Comparison of ENCODE assay signal across 8 mouse cellular contexts in genomic region chr7:16028102-16028927, GRCm38 (mm10). TPM values are rescaled to one million over a fixed set of nuclear protein-coding genes. Genes with fewer than 3 reads are reported as not detected.
A peak's percentile ranks its signal among the peaks of the same experiment; 100 is the strongest.
DNase-seq lines count a peak whose midpoint lies in the region; ATAC-seq and TF ChIP-seq lines count a peak whose summit lies in the region.

No protein-coding gene starts in this region.

- ATAC-seq in lung, postnatal 0 days: peak; percentile 82

- peaks cover 3% of the 10 kb centered on the region; the same call in 1 of the 2 replicates for H3K4me1 ChIP-seq in lung, postnatal 0 days (ENCODE audit: insufficient read depth, low read depth, low read length)

- peak; percentile 27; the same call in 1 of the 2 replicates for TF ChIP-seq CTCF in lung, postnatal 0 days (IDR thresholded peaks at IDR 0.05)

- H3K9me3 ChIP-seq in lung, postnatal 0 days (ENCODE audit: low read length): no peaks in the 10 kb centered on the region

- H3K4me3 ChIP-seq in lung, postnatal 0 days (ENCODE audit: low read depth, low read length): no peak overlapping the region

- TF ChIP-seq EP300 in lung, postnatal 0 days (IDR thresholded peaks at IDR 0.05): no peak

- 57% methylated on average over 6 of the region's 6 CpGs for WGBS in lung, postnatal 0 days

- peak; percentile 55 to 82 for DNase-seq in adrenal gland, adult (ENCODE audit: inconsistent age in 2 of 2, low spot score in 1 of 2)
- no peak for DNase-seq in adrenal gland, postnatal 4 days (ENCODE audit: low spot score in 2 of 2)
- DNase-seq in left cerebral cortex, adult 18-20 months (ENCODE audit: low spot score in 2 of 2): peak; percentile 49 to 65
- DNase-seq in left cerebral cortex, adult 11 months (ENCODE audit: low spot score): no peak
- peak; percentile 25 to 40 for DNase-seq in frontal cortex, postnatal 25 days (ENCODE audit: low spot score in 2 of 2)
- peak; percentile 80 for DNase-seq in lung, postnatal 0 days (ENCODE audit: low spot score)
- no peak for DNase-seq in thymus, postnatal 36 days
- DNase-seq in urinary bladder, postnatal 4 days (ENCODE audit: low spot score in 2 of 2): no peak

- H3K27me3 ChIP-seq in lung, postnatal 0 days (replicated peaks; ENCODE audit: insufficient read depth, low read length): no peaks in the 10 kb centered on the region

- peak overlapping the region; percentile 62 for H3K27ac ChIP-seq in lung, postnatal 0 days (ENCODE audit: low read length)

- H3K36me3 ChIP-seq in lung, postnatal 0 days (ENCODE audit: insufficient read depth, low read length): no peaks in the 10 kb centered on the region

- H3K9ac ChIP-seq in lung, postnatal 0 days (replicated peaks; ENCODE audit: low read depth): no peak overlapping the region

- H3K4me2 ChIP-seq in lung, postnatal 0 days (replicated peaks; ENCODE audit: low read depth, low read length): no peak overlapping the region

RNA-seq across cellular contexts. Expression of gene Bicra, which starts 19.4 kb away (rescaled TPM):
- total RNA-seq in adrenal gland, postnatal 4 days (2021): 10 to 100 TPM; 14.4 to 14.6 TPM
- total RNA-seq in left cerebral cortex, adult 18-20 months (2021): 10 to 100 TPM; 11.8 to 13.9 TPM
- 2.3 and 3.1 TPM in 2 replicates for polyA plus RNA-seq in lung, postnatal 0 days (2015; fragmentation: Nextera tagmentation; extraction: Ambion mirVana)

RNA-seq across cellular contexts. Expression of gene Zfp541, which starts 33.3 kb away (rescaled TPM):
- under 1 TPM; 0.22 to 0.23 TPM for total RNA-seq in adrenal gland, postnatal 4 days (2021)
- under 1 TPM; 0.66 to 0.70 TPM for total RNA-seq in left cerebral cortex, adult 18-20 months (2021)
- not detected in 2 replicates for polyA plus RNA-seq in lung, postnatal 0 days (2015; fragmentation: Nextera tagmentation; extraction: Ambion mirVana)

Comparison
In these comparisons a context has a peak if more than half of its experiments do, and no peak if none do; other contexts are left out.
1. DNase-seq: peak in adrenal gland, adult (2 of 2), left cerebral cortex, adult 18-20 months (2 of 2), frontal cortex, postnatal 25 days (2 of 2) and lung, postnatal 0 days (single experiment); none in adrenal gland, postnatal 4 days (0 of 2), left cerebral cortex, adult 11 months (single experiment), thymus, postnatal 36 days (0 of 2) and urinary bladder, postnatal 4 days (0 of 2).